Mouse (Mus musculus) MEL (cell line): ENCODE data around the gene Scin. TPM values are rescaled to one million over a fixed set of nuclear protein-coding genes. Genes with fewer than 3 reads are reported as not detected.
A peak's percentile ranks its signal among the peaks of the same experiment; 100 is the strongest.

Source experiments
- DNase-seq: peaks from one replicate; pipeline ENCODE4 v3.0.0; 2011; ENCODE audit warnings: low read depth, low spot score
- H3K27ac ChIP-seq: 2 replicates; pipeline ENCODE4 v1.5.1; 2012; ENCODE audit warnings: low read depth, mild to moderate bottlenecking, control low read depth, low read length, moderate library complexity; ENCODE audit not compliant: control insufficient read depth
- H3K27me3 ChIP-seq, 2 experiments: fragments of 150-350 bp in 1 of 2; sonication (generic) in 1 of 2; 2 replicates each; pipeline ENCODE4 v1.6.1; 2012; ENCODE audit warnings: low read length in 2 of 2, mild to moderate bottlenecking in 2 of 2, improper control_type of control experiment in 1 of 2, moderate library complexity in 1 of 2; ENCODE audit not compliant: insufficient read depth in 2 of 2, control insufficient read depth in 1 of 2
- H3K36me3 ChIP-seq, 2 experiments: 2 replicates each; pipeline ENCODE4 v1.6.1; 2012 to 2014; ENCODE audit warnings: low read length in 2 of 2, improper control_type of control experiment in 1 of 2, inconsistent platforms in 1 of 2, mild to moderate bottlenecking in 1 of 2; ENCODE audit not compliant: insufficient read depth in 2 of 2, control insufficient read depth in 1 of 2
- H3K4me1 ChIP-seq, 2 experiments: fragments of 150-350 bp in 1 of 2; sonication (generic) in 1 of 2; 2 replicates each; pipeline ENCODE4 v1.6.1; 2012; ENCODE audit warnings: low read length in 2 of 2, improper control_type of control experiment in 1 of 2, mild to moderate bottlenecking in 1 of 2; ENCODE audit not compliant: insufficient read depth in 2 of 2, control insufficient read depth in 1 of 2
- H3K4me3 ChIP-seq, 2 experiments: fragments of 150-350 bp in 1 of 2; sonication (generic) in 1 of 2; 2 replicates each; pipeline ENCODE4 v1.5.1; 2012; ENCODE audit warnings: low read depth in 2 of 2, low read length in 2 of 2, mild to moderate bottlenecking in 2 of 2, moderate library complexity in 2 of 2, control low read depth in 1 of 2, improper control_type of control experiment in 1 of 2; ENCODE audit not compliant: control insufficient read depth in 1 of 2, insufficient read depth in 1 of 2
- H3K79me2 ChIP-seq: 2 replicates; pipeline ENCODE4 v1.6.1; 2012; ENCODE audit warnings: mild to moderate bottlenecking, low read length, moderate library complexity; ENCODE audit not compliant: control insufficient read depth, poor library complexity, insufficient read depth
- H3K9ac ChIP-seq: 2 replicates; pipeline ENCODE4 v1.6.1; 2012; ENCODE audit warnings: low read depth, mild to moderate bottlenecking, control low read depth, low read length, moderate library complexity; ENCODE audit not compliant: control insufficient read depth, poor library complexity, severe bottlenecking
- H3K9me3 ChIP-seq: fragments of 150-350 bp; sonication (generic); replicated peaks from 2 replicates; pipeline ENCODE4 v1.6.1; 2012; ENCODE audit warnings: mild to moderate bottlenecking, low read length, improper control_type of control experiment, moderate library complexity; ENCODE audit not compliant: insufficient read depth
- EP300 ChIP-seq, 2 experiments: IDR thresholded peaks; 2 replicates each; pipeline ENCODE4 v1.6.1; 2011; ENCODE audit warnings: improper control_type of control experiment in 2 of 2, low read length in 2 of 2, low read depth in 1 of 2, mild to moderate bottlenecking in 1 of 2
- MAFK ChIP-seq: IDR thresholded peaks from 2 replicates; pipeline ENCODE4 v1.6.1; 2011; ENCODE audit warnings: low read depth, mild to moderate bottlenecking, low read length, improper control_type of control experiment, borderline replicate concordance
- MAZ ChIP-seq: IDR thresholded peaks from 2 replicates; pipeline ENCODE4 v1.6.1; 2012; ENCODE audit warnings: low read depth, mild to moderate bottlenecking, inconsistent platforms, low read length, improper control_type of control experiment
- MEF2A ChIP-seq: IDR thresholded peaks from 2 replicates; pipeline ENCODE4 v1.6.1; 2014; ENCODE audit warnings: low read depth, mild to moderate bottlenecking, inconsistent platforms, low read length, improper control_type of control experiment; ENCODE audit not compliant: poor library complexity, insufficient replicate concordance, severe bottlenecking; ENCODE audit errors: extremely low read depth
- MXI1 ChIP-seq: IDR thresholded peaks from 2 replicates; pipeline ENCODE4 v1.6.1; 2011; ENCODE audit warnings: mild to moderate bottlenecking, low read depth, low read length, improper control_type of control experiment
- MYB ChIP-seq: IDR thresholded peaks from 2 replicates; pipeline ENCODE4 v1.6.1; 2011; ENCODE audit warnings: mild to moderate bottlenecking, low read depth, low read length, improper control_type of control experiment
- MYC ChIP-seq: IDR thresholded peaks from 2 replicates; pipeline ENCODE4 v1.6.1; 2011; ENCODE audit warnings: low read depth, mild to moderate bottlenecking, low read length, improper control_type of control experiment, moderate library complexity
- NRF1 ChIP-seq: IDR thresholded peaks from 2 replicates; pipeline ENCODE4 v1.6.1; 2014; ENCODE audit warnings: low read depth, mild to moderate bottlenecking, inconsistent platforms, low read length, improper control_type of control experiment, moderate library complexity; ENCODE audit not compliant: poor library complexity, insufficient read depth, severe bottlenecking
- POLR2A ChIP-seq, 2 experiments: IDR thresholded peaks; 2 replicates each; pipeline ENCODE4 v1.6.1; 2011 to 2012; ENCODE audit warnings: low read length in 2 of 2, mild to moderate bottlenecking in 2 of 2, control low read depth in 1 of 2, improper control_type of control experiment in 1 of 2, low read depth in 1 of 2, moderate library complexity in 1 of 2; ENCODE audit not compliant: control insufficient read depth in 1 of 2, insufficient read depth in 1 of 2, poor library complexity in 1 of 2
- POLR2AphosphoS2 ChIP-seq: IDR thresholded peaks from 2 replicates; pipeline ENCODE4 v1.6.1; 2011; ENCODE audit warnings: low read length, improper control_type of control experiment
- POLR2AphosphoS5 ChIP-seq: IDR thresholded peaks from 2 replicates; pipeline ENCODE4 v1.6.1; 2012; ENCODE audit warnings: low read depth, borderline replicate concordance, mild to moderate bottlenecking, inconsistent platforms, low read length, moderate library complexity, mixed read lengths
- RCOR1 ChIP-seq: IDR thresholded peaks from 2 replicates; pipeline ENCODE4 v1.6.1; 2012; ENCODE audit warnings: low read depth, mild to moderate bottlenecking, inconsistent platforms, low read length, improper control_type of control experiment
- SIN3A ChIP-seq: IDR thresholded peaks from 2 replicates; pipeline ENCODE4 v1.6.1; 2012; ENCODE audit warnings: low read length, improper control_type of control experiment, inconsistent platforms
- SMC3 ChIP-seq: IDR thresholded peaks from 2 replicates; pipeline ENCODE4 v1.6.1; 2011; ENCODE audit warnings: low read depth, low read length, improper control_type of control experiment
- TAL1 ChIP-seq: IDR thresholded peaks from 2 replicates; pipeline ENCODE4 v1.6.1; 2012; ENCODE audit warnings: mild to moderate bottlenecking, inconsistent platforms, low read length, moderate library complexity, mixed read lengths
- USF1 ChIP-seq: IDR thresholded peaks from 2 replicates; pipeline ENCODE4 v1.6.1; 2014; ENCODE audit warnings: low read depth, mild to moderate bottlenecking, inconsistent platforms, low read length, improper control_type of control experiment, moderate library complexity
- USF2 ChIP-seq, 2 experiments: IDR thresholded peaks; 2 replicates each; pipeline ENCODE4 v1.6.1; 2011 to 2012; ENCODE audit warnings: improper control_type of control experiment in 2 of 2, low read length in 2 of 2, borderline replicate concordance in 1 of 2, inconsistent platforms in 1 of 2, low read depth in 1 of 2, mild to moderate bottlenecking in 1 of 2; ENCODE audit not compliant: insufficient read depth in 1 of 2
- ZMIZ1 ChIP-seq: IDR thresholded peaks from 2 replicates; pipeline ENCODE4 v1.6.1; 2012; ENCODE audit warnings: low read depth, mild to moderate bottlenecking, inconsistent platforms, low read length, improper control_type of control experiment, moderate library complexity
- ZNF384 ChIP-seq: IDR thresholded peaks from 2 replicates; pipeline ENCODE4 v1.6.1; 2012; ENCODE audit warnings: low read depth, mild to moderate bottlenecking, inconsistent platforms, low read length, improper control_type of control experiment
- polyA plus RNA-seq, 2 experiments: library from polyadenylated mRNA; stranded (reverse) in 1 of 2; unstranded in 1 of 2; fragments of >175 nt in 1 of 2; fragments of >200 nt in 1 of 2; gene quantifications; 2 replicates each; pipeline versions ENCODE4 v1.2.1 to v1.2.4; 2012; ENCODE audit warnings: low replicate concordance in 2 of 2, low read depth in 1 of 2; ENCODE audit not compliant: insufficient read length in 2 of 2, insufficient read depth in 1 of 2, missing spikeins in 1 of 2
- total RNA-seq: library from RNA; depleted of rRNA; stranded (reverse); fragments of 300-350 nt; gene quantifications from 2 replicates; pipeline ENCODE4 v1.2.3, GENCODE M21; 2012

Scin gene
- total and polyA plus RNA-seq, 3 experiments = 0.03 to 0.04 TPM; not detected in 1

DNA sequence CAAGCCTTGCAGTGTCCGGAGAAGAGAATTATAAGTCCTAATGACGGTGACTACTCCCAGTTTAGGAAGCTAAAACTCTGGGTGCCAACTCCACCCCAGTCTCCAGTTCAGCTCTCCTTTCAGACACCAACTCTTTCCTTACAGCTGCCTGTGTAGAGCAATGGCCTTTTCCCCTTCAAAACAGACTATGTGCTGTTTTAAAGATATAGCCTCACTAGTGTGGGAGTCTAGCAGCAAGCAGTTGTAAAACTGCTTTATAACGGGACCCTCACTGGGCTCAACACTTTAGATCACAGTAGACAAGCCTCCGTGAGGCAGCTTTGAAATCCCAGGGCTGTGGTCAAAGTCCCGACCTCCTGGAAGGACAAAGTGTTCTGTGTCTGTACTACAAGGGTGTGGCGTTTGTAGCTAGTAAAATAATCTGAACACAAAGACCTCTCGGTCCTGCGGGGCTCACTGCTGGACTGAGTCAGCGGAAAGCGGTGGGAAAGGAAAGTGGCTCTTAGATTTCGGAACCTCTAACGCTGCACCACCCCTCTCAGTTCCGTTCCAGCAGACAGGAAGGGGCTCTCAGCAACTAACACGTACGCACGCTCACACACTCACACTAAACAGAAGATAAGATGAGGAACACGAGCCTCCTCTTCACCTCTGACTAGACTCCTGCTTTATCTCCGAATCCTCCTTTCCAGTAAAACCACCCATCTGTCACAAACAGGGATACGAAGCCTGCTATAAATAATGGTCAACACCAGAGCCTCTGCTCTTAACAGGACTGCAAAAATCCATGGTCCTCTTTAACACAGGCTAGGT lies 117.2 kb downstream of the Scin start (continued):
- TF ChIP-seq NRF1 (peak; percentile 50; the same call in 1 of the 2 replicates), ZMIZ1 (no peak; the same call in 1 of the 2 replicates), RCOR1 (0 out of 2 replicates have a peak, but pooled peaks have one; percentile 56), TAL1 (peak; percentile 38)

DNA sequence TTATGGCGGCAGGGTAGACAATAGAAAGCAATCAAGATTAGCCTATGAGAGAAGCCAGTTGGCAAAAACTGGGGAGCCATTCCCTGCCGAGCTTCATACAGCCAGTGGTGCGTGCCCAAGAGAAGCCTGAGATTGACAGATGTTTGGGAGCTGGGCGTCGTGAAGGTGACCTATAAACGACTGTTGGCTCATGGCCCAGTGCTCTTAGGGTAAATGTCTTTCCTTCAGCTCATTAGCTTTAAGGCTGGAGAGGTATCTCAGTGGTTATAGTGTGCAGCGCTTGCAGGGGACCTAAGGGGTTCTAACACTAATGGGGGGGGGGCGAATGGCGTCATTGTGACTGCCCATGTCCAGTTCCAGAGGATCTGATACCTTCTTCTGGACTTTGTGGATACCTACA lies 118.0 kb downstream of the Scin start:
- Histone ChIP-seq H3K9me3 (no peaks in the 10 kb centered on the region), H3K4me1 (peaks cover 3 to 8% of the 10 kb centered on the region in 2 experiments; a peak in 2 of 4 replicates), H3K27ac (no peak overlapping the region), H3K27me3 (no peaks in the 10 kb centered on the region; a peak in 1 of 4 replicates), H3K4me3 (no peak overlapping the region; a peak in 1 of 4 replicates), H3K79me2 (no peaks in the 10 kb centered on the region; the same call in 1 of the 2 replicates), H3K9ac (no peak overlapping the region), H3K36me3 (peaks cover 0 to 6% of the 10 kb centered on the region in 2 experiments; a peak in 2 of 4 replicates)
- DNase-seq = no peak
- no peak for TF ChIP-seq ZNF384
- TF ChIP-seq USF2 (IDR thresholded peaks at IDR 0.05; ENCODE audit: borderline replicate concordance in 1 of 2, insufficient read depth in 1 of 2, low read depth in 1 of 2, low read length in 2 of 2) = no peak
- no peak for TF ChIP-seq SIN3A
- TF ChIP-seq RCOR1 = no peak
- no peak for TF ChIP-seq POLR2A (IDR thresholded peaks at IDR 0.05; ENCODE audit: control insufficient read depth in 1 of 2, insufficient read depth in 1 of 2, low read depth in 1 of 2, low read length in 2 of 2, poor library complexity in 1 of 2)
- TF ChIP-seq MAFK = no peak
- no peak for TF ChIP-seq MEF2A
- no peak for TF ChIP-seq USF1
- TF ChIP-seq POLR2AphosphoS5 = no peak
- TF ChIP-seq POLR2AphosphoS2 = no peak
- no peak for TF ChIP-seq SMC3
- no peak for TF ChIP-seq ZMIZ1
- TF ChIP-seq MYC = no peak
- TF ChIP-seq MXI1 = no peak
- no peak for TF ChIP-seq EP300 (IDR thresholded peaks at IDR 0.05; ENCODE audit: low read depth in 1 of 2, low read length in 2 of 2)
- TF ChIP-seq MYB = no peak
- no peak for TF ChIP-seq MAZ
